Mouse (Mus musculus): Measurements from ENCODE around the gene Prok1. TPM values are rescaled to one million over a fixed set of nuclear protein-coding genes. Genes with fewer than 3 reads are reported as not detected.
A peak's percentile ranks its signal among the peaks of the same experiment; 100 is the strongest.

Prok1 gene
- polyA plus RNA-seq, 1 experiment from 2014 or later = not detected

DNA sequence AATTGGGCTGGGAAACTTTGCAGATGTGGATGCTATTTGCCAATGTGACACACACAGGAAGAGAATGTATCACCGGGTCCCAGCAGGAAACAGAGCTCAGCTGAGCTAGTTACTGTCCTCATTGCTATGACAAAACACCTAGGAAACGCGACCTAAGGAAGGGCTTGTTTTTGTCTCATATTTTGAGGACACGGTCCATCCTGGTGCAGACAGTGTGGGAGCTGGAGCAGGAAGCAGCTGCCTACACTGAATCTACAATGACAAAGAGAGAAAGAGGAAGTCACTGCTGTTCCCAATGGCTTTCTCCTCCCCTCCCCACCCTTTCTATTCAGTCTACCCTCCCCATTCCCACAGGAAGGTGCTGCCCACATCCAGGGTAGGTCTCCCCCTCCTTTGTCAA lies 12.5 kb upstream of the Prok1 start:
- no peak overlapping the region for H3K4me2 ChIP-seq (replicated peaks; ENCODE audit: low read depth, low read length)
- whole genome bisulfite sequencing = 60% methylated on average over 4 of the region's 4 CpGs
- H3K4me1 ChIP-seq (ENCODE audit: control insufficient read depth, insufficient read depth, low read length) = no peaks in the 10 kb centered on the region
- no peak overlapping the region for H3K4me3 ChIP-seq (ENCODE audit: low read depth, low read length)
- H3K9me3 ChIP-seq (ENCODE audit: control insufficient read depth, low read depth, low read length) = no peaks in the 10 kb centered on the region
- H3K27me3 ChIP-seq (ENCODE audit: control insufficient read depth, insufficient read depth, low read length) = no peaks in the 10 kb centered on the region
- no peak overlapping the region for H3K9ac ChIP-seq (replicated peaks; ENCODE audit: low read depth, low read length)
- H3K27ac ChIP-seq (ENCODE audit: low read length) = no peak overlapping the region
- no peak for ATAC-seq (ENCODE audit: insufficient number of reproducible peaks, insufficient read depth, low FRiP score, low read depth)
- H3K36me3 ChIP-seq (ENCODE audit: control insufficient read depth, insufficient read depth, low read length) = no peaks in the 10 kb centered on the region

DNA sequence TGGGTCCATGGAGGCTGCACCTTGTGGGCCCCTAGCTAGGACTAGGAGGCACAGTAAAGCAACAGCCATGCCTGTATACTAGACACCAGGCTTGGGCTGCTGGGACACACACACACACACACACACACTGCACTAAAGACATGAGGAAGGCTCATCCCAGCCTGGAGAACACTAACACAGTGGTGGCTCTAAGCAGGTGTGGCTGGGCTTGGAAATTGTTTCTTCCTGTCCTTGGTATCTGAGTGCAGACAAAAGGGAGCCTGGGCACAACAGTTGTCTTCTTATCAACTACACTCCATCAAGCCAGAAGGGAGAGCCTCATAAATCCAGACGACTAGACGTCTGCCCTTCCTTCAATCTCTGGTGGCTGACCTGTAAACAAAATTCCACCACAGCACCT lies 10.8 kb upstream of the Prok1 start:
- 16% methylated on average over 2 of the region's 2 CpGs for WGBS
- ATAC-seq (ENCODE audit: insufficient number of reproducible peaks, insufficient read depth, low FRiP score, low read depth) = no peak
- H3K27me3 ChIP-seq (ENCODE audit: control insufficient read depth, insufficient read depth, low read length) = no peaks in the 10 kb centered on the region
- no peaks in the 10 kb centered on the region for H3K4me1 ChIP-seq (ENCODE audit: control insufficient read depth, insufficient read depth, low read length)
- no peak overlapping the region for H3K4me3 ChIP-seq (ENCODE audit: low read depth, low read length)
- H3K36me3 ChIP-seq (ENCODE audit: control insufficient read depth, insufficient read depth, low read length) = no peaks in the 10 kb centered on the region
- H3K9me3 ChIP-seq (ENCODE audit: control insufficient read depth, low read depth, low read length) = no peaks in the 10 kb centered on the region
- H3K4me2 ChIP-seq (replicated peaks; ENCODE audit: low read depth, low read length) = no peak overlapping the region
- no peak overlapping the region for H3K27ac ChIP-seq (ENCODE audit: low read length)
- H3K9ac ChIP-seq (replicated peaks; ENCODE audit: low read depth, low read length) = no peak overlapping the region

DNA sequence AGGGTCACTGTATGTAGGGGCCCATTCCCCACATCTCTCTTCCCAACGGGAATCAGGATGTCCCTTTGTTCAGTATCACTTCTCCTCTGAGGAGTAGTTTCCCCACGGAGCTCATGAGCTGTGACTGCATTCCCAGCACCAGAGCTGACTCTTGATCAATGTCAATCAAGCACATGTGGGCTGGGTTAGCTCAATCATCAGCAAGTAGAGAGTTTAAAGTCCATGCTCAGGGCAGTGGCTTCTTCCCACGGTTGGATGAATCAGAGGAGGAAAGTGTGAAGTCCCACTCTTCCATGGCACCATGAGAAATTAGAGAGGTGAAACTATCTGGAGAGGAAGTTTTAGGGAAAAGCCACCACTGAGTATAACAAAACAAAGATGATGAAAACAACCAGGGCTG lies 9.5 kb upstream of the Prok1 start:
- Histone ChIP-seq H3K27me3 (ENCODE audit: control insufficient read depth, insufficient read depth, low read length) (no peaks in the 10 kb centered on the region), H3K4me2 (replicated peaks; ENCODE audit: low read depth, low read length) (no peak overlapping the region), H3K9me3 (ENCODE audit: control insufficient read depth, low read depth, low read length) (no peaks in the 10 kb centered on the region), H3K4me1 (ENCODE audit: control insufficient read depth, insufficient read depth, low read length) (no peaks in the 10 kb centered on the region), H3K27ac (ENCODE audit: low read length) (no peak overlapping the region), H3K9ac (replicated peaks; ENCODE audit: low read depth, low read length) (no peak overlapping the region), H3K36me3 (ENCODE audit: control insufficient read depth, insufficient read depth, low read length) (no peaks in the 10 kb centered on the region), H3K4me3 (ENCODE audit: low read depth, low read length) (no peak overlapping the region)
- no peak for ATAC-seq (ENCODE audit: insufficient number of reproducible peaks, insufficient read depth, low FRiP score, low read depth)
- 64% methylated on average over 3 of the region's 3 CpGs for WGBS

DNA sequence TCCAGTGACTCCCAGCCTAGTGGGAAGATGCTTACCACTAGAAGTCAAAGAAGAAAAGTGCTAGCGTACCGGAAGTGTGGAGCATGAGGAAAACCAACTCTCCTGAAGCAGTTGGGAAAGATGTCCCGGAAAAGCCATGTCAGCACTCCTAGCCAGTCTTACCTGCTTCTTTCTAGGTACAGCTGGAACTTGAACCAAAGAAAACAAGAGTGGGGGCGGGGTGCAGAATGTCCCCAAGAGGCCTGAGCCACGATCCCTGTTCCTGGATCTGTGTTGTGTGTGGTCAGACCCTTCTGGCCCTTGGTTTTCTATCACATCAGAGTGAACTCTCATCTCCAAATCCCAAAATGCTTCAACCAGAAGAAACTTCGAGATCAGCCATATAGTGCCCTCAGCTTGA lies 7.4 kb upstream of the Prok1 start:
- H3K27me3 ChIP-seq (ENCODE audit: control insufficient read depth, insufficient read depth, low read length) = no peaks in the 10 kb centered on the region
- H3K4me1 ChIP-seq (ENCODE audit: control insufficient read depth, insufficient read depth, low read length) = no peaks in the 10 kb centered on the region
- 80% methylated on average over 6 of the region's 6 CpGs for WGBS
- H3K4me3 ChIP-seq (ENCODE audit: low read depth, low read length) = no peak overlapping the region
- no peak overlapping the region for H3K9ac ChIP-seq (replicated peaks; ENCODE audit: low read depth, low read length)
- H3K27ac ChIP-seq (ENCODE audit: low read length) = no peak overlapping the region
- no peak for ATAC-seq (ENCODE audit: insufficient number of reproducible peaks, insufficient read depth, low FRiP score, low read depth)
- no peak overlapping the region for H3K4me2 ChIP-seq (replicated peaks; ENCODE audit: low read depth, low read length)
- no peaks in the 10 kb centered on the region for H3K9me3 ChIP-seq (ENCODE audit: control insufficient read depth, low read depth, low read length)
- H3K36me3 ChIP-seq (ENCODE audit: control insufficient read depth, insufficient read depth, low read length) = no peaks in the 10 kb centered on the region

DNA sequence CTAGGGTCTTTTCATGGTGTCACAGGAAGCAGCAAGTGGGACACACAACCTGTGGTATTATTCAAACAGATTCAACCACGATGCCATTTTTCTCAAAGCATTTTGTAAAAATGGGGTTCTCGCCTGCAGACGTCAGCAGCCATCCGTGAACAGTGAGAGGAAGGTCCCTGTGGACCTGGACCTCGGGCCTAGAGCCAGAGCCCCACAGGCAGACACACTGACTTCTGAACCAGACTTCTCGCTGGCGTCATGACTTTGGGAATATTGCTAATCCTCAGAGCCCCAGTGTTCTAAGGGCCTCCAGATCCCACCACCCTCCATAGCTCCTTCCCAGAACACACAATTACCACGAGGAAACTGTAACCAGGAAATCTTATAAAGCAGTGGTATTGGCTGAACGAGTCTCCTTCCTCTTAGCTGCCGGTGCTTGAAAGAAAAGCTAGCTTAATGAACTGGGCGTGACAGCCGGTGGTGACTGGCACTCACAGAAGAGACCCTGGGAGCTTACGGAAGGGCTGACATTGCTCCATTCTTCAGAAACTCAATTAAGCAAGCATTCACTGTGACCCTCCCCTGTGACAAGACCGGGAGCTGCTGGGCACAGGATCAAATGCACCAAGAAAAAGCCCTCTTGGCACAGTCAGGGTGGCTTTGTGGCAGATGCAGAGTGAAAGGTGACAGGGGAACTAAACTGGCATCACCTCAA lies 2.0 kb upstream of the Prok1 start:
- no peak overlapping the region for H3K27ac ChIP-seq (ENCODE audit: low read length)
- H3K4me2 ChIP-seq (replicated peaks; ENCODE audit: low read depth, low read length) = no peak overlapping the region
- no peak for ATAC-seq (ENCODE audit: insufficient number of reproducible peaks, insufficient read depth, low FRiP score, low read depth)
- H3K9me3 ChIP-seq (ENCODE audit: control insufficient read depth, low read depth, low read length) = no peaks in the 10 kb centered on the region
- H3K9ac ChIP-seq (replicated peaks; ENCODE audit: low read depth, low read length) = no peak overlapping the region
- H3K36me3 ChIP-seq (ENCODE audit: control insufficient read depth, insufficient read depth, low read length) = no peaks in the 10 kb centered on the region
- no peaks in the 10 kb centered on the region for H3K4me1 ChIP-seq (ENCODE audit: control insufficient read depth, insufficient read depth, low read length)
- H3K27me3 ChIP-seq (ENCODE audit: control insufficient read depth, insufficient read depth, low read length) = no peaks in the 10 kb centered on the region
- no peak overlapping the region for H3K4me3 ChIP-seq (ENCODE audit: low read depth, low read length)
- WGBS = 58% methylated on average over 14 of the region's 14 CpGs

DNA sequence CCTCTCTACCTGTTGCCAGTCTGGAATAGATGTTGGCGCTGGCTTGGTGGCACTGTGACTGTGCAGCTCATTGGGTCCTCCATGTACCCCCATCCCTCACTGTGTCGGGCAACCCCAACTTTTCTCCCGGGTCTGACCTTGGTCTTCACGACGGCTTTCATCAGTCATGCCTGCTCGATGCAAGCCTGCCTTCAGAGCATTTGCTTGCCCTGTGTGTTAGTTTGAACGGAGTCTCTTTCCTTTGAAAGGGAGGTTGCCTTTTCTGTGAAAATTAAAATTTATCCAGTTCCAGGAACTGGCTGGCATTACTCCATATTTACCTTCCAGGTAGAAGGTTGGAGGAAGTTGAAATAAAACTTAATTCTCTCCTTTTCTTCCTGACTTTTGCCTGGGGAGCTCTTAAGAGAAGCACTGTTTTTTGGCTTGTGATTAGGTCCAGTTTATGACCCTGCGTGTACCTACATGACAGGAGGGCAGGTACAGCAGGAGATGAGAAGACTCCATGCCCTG lies 981 bp downstream of the Prok1 start:
- H3K9ac ChIP-seq (replicated peaks; ENCODE audit: low read depth, low read length) = no peak overlapping the region
- no peaks in the 10 kb centered on the region for H3K36me3 ChIP-seq (ENCODE audit: control insufficient read depth, insufficient read depth, low read length)
- H3K9me3 ChIP-seq (ENCODE audit: control insufficient read depth, low read depth, low read length) = no peaks in the 10 kb centered on the region
- no peak overlapping the region for H3K4me3 ChIP-seq (ENCODE audit: low read depth, low read length)
- H3K27ac ChIP-seq (ENCODE audit: low read length) = no peak overlapping the region
- no peak for ATAC-seq (ENCODE audit: insufficient number of reproducible peaks, insufficient read depth, low FRiP score, low read depth)
- no peaks in the 10 kb centered on the region for H3K27me3 ChIP-seq (ENCODE audit: control insufficient read depth, insufficient read depth, low read length)
- no peak overlapping the region for H3K4me2 ChIP-seq (replicated peaks; ENCODE audit: low read depth, low read length)
- 71% methylated on average over 8 of the region's 8 CpGs for WGBS
- H3K4me1 ChIP-seq (ENCODE audit: control insufficient read depth, insufficient read depth, low read length) = no peaks in the 10 kb centered on the region

DNA sequence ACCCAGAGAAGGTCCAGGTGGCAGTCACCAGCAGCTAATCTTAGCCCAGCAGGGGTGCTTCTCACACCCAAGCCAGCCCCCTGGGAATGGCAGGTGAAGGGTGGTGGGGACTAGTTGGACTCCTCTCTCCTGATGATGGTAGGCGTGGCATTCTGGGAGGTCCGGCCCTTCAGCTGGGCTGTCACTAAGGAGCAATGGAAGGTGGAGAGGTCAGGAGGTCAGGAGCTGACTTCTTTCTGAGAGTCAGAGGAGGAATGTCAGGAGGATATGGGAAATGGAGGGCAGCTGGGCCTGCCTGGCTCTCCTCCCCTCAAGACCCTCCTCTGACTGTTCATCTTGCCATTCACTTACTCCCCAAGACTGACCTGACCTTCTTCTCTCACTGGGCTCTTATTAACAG lies 1.5 kb downstream of the Prok1 start:
- 44% methylated on average over 2 of the region's 2 CpGs for WGBS
- Histone ChIP-seq H3K9me3 (ENCODE audit: control insufficient read depth, low read depth, low read length) (no peaks in the 10 kb centered on the region), H3K4me1 (ENCODE audit: control insufficient read depth, insufficient read depth, low read length) (no peaks in the 10 kb centered on the region), H3K27me3 (ENCODE audit: control insufficient read depth, insufficient read depth, low read length) (no peaks in the 10 kb centered on the region), H3K36me3 (ENCODE audit: control insufficient read depth, insufficient read depth, low read length) (no peaks in the 10 kb centered on the region), H3K9ac (replicated peaks; ENCODE audit: low read depth, low read length) (no peak overlapping the region), H3K4me2 (replicated peaks; ENCODE audit: low read depth, low read length) (no peak overlapping the region), H3K4me3 (ENCODE audit: low read depth, low read length) (no peak overlapping the region), H3K27ac (ENCODE audit: low read length) (no peak overlapping the region)
- ATAC-seq (ENCODE audit: insufficient number of reproducible peaks, insufficient read depth, low FRiP score, low read depth) = no peak

DNA sequence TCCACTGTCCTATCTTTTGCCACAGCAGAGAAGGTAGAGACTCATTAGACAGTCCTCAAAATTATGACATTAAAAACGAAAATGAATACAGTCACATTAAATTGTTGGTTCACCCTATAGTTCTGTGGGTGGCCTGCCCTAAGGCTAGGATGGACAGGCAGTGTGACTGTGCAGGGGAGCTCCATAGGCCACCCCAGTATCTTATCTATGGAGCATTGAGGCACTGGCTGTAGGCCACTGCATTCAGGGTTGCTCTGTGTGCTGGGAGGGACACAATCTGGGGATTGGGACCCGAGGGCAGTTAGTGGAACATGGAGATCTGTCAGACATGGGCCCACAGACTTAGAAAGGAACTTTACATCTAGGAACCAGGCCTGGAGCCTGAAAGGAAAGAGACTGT lies 5.6 kb downstream of the Prok1 start:
- Histone ChIP-seq H3K27me3 (ENCODE audit: control insufficient read depth, insufficient read depth, low read length) (no peaks in the 10 kb centered on the region), H3K9me3 (ENCODE audit: control insufficient read depth, low read depth, low read length) (no peaks in the 10 kb centered on the region), H3K4me3 (ENCODE audit: low read depth, low read length) (no peak overlapping the region), H3K4me2 (replicated peaks; ENCODE audit: low read depth, low read length) (no peak overlapping the region), H3K27ac (ENCODE audit: low read length) (no peak overlapping the region), H3K9ac (replicated peaks; ENCODE audit: low read depth, low read length) (no peak overlapping the region), H3K4me1 (ENCODE audit: control insufficient read depth, insufficient read depth, low read length) (0 out of 2 replicates have a peak, but pooled peaks cover 11% of the 10 kb centered on the region), H3K36me3 (ENCODE audit: control insufficient read depth, insufficient read depth, low read length) (no peaks in the 10 kb centered on the region)
- no peak for ATAC-seq (ENCODE audit: insufficient number of reproducible peaks, insufficient read depth, low FRiP score, low read depth)
- 30% methylated on average over 2 of the region's 2 CpGs for WGBS

DNA sequence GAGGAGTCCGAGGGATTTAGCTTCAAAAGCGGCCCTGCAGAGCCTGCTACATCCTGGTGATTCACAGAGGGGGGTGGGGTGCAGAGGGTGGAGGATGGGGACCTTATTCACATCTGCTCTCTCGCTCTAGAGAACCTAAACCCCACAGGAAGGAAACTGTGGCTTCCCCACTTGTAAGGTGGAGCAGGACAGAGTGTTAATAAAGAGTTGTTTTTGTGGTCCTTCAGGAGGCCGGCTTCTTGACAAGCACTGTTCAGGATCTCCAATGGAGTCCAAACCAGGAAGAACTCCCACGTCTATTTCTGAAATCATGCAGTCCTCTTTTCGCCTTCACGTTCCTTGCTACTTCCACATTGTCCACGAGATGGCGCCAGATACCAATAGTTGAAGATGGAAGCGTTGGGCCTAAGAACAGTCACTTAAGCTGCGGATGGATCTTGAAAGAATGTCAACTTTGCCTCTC lies 6.1 kb downstream of the Prok1 start:
- Histone ChIP-seq H3K9me3 (ENCODE audit: control insufficient read depth, low read depth, low read length) (no peaks in the 10 kb centered on the region), H3K4me2 (replicated peaks; ENCODE audit: low read depth, low read length) (no peak overlapping the region), H3K27ac (ENCODE audit: low read length) (no peak overlapping the region), H3K27me3 (ENCODE audit: control insufficient read depth, insufficient read depth, low read length) (no peaks in the 10 kb centered on the region), H3K9ac (replicated peaks; ENCODE audit: low read depth, low read length) (no peak overlapping the region), H3K36me3 (ENCODE audit: control insufficient read depth, insufficient read depth, low read length) (no peaks in the 10 kb centered on the region), H3K4me1 (ENCODE audit: control insufficient read depth, insufficient read depth, low read length) (0 out of 2 replicates have a peak, but pooled peaks cover 11% of the 10 kb centered on the region), H3K4me3 (ENCODE audit: low read depth, low read length) (no peak overlapping the region)
- peak; percentile 2; the same call in 1 of the 2 replicates for ATAC-seq (ENCODE audit: insufficient number of reproducible peaks, insufficient read depth, low FRiP score, low read depth)
- 6% methylated on average over 11 of the region's 11 CpGs for WGBS

Data from stomach, embryonic 14.5 days (tissue).